Mouse (Mus musculus) testis, adult 10 weeks (tissue): ENCODE results near the gene Pdpk1. TPM values are rescaled to one million over a fixed set of nuclear protein-coding genes. Genes with fewer than 3 reads are reported as not detected.

ENCODE experiments used
- polyA plus RNA-seq: library from polyadenylated mRNA; stranded (reverse); fragments of 350-450 nt; fragmentation: Illumina TruSeq; extraction: RNeasy Lipid Tissue Mini Kit (QIAGEN cat#74804); gene quantifications from one replicate; pipeline ENCODE4 v1.2.3, GENCODE M21; 2014; ENCODE audit warnings: low read depth, low replicate concordance

Pdpk1 gene
- polyA plus RNA-seq: 282 TPM

DNA sequence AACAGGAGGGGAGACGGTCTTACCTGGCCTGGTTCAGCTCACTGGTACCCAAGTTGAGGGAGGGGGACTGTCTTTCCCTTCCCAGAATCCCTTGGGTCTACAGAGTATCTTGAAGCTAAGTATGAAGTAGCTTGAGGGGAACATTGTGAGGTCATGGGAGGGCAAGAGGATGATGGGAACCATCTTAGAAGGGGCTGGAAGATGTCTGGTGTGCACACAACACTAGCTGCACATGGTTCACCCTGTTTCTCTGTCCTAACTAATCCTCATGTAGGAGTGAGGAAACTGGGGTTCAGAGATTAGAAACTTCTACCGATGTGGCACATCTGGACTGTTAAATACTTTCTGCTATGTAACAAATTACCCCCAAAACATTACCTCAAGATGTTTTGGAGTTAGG, at the start of gene Pdpk1:
TSS of gene Pdpk1 (minus strand) at position 101 of the 400 bp plus-strand sequence.

DNA sequence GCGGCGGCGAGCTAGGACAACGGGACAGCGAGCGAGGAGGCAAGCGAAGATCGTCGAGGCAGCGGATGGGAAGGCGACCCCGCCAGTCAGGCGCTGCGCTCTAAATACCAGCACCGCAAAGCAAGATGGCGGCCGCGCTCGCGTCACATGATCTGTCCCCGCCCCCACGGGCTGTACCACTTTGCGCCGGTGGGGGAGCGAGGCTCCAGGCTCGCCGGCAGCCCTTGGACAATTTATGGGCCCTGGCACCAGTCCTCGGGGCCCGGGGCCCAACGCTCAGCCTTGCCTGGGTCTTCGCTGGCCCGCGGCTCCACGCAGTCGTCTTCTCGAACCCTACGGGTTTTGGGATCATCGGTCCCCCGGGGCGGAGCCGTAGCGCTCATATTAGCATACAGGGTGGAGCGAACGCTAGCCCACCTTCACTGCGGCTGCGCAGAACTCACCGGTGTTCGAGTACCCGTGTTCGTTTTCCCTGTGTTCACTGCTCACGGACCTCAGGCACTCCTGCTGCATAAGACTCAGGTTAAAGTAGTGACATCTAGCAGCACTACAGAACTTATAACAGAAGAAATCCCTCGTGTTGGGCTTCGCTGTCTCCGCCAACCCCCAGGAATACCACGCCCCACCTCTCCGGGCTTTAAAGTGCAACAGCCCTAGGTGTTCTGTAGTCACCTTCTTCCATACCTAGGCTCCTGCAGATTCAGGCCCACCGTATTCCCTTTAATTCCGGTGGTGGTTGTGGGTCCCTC, 18.8 kb upstream of the Pdpk1 start, which contains the start of gene Atp6v0c:
TSS of gene Atp6v0c (minus strand) at position 386 of the 749 bp plus-strand sequence.

DNA sequence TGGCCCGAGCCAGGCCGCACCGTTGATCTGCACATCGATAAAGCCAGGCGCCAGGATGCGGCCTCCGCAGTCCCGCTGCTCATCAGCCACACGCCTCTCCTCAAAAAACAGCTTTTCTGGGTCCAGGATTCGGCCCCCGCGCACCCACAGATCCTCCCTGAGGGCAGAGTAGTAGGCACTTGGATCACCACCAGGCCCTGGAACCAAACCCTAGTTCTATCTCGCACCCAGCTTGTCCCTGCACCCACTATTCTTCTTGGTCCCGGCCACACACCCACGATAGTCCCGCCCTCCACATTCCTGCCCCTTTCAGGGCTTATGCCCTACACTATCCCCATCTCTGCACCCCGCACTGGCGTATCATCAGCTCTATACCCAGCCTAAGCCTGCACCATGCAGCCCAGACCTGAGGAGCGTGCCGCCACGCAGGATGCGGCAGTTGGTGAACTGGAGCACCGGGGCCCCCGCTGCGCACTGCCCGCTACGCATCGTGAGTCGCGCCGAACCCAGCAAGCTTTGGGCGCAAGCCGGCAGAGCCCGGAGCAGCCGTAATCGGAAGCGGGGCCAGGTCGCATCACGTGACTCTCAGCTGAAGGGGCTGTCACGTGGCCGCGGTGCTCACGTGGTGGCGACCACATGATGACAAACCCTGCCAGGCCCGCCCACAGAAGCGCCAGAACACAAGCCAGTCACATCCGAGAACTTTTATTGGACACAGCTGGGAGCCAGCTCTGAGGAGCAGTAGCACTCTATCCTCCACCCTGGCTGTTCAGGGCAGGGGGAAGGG, 12.6 kb upstream of the Pdpk1 start, which contains the start of gene Amdhd2:
TSS of gene Amdhd2 (minus strand) at position 591 of the 787 bp plus-strand sequence.

DNA sequence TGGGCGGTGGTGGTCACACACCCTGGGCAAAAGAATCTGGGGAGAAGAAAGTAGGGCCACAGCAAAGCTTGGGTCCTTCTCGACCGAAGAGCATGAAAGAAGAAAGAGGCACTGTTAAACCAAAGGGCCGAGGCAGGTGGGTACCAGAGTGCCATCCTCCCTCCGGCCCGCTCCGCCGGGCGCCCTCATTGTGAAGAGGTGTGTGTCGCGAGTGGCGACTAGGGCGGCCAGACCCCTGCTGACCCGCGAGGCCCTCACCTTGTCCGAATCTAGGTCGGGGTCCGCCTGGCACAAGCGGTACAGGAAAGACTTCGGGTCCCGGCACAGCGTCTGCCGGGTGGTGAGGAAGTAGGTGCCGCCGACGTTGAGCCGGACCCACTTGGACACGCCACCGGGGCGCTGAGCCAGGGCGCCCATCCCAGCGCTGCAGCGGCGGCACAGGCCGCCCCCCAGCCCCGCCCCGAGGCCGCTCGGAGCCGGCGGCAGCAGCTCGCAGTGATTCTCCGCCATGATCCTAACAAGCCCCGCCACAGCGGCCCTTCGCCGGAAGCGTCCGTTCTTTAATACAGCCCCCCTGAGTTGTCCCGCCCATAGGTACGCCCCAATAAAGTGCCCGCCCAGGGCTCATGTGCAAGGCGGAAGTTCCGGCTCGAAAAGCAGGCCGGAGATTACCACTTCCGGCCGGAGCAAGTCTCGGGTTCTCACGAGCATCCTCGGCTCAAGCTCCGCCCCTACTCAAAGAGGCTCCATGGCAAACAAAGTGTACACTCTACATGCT, 77.6 kb downstream of the Pdpk1 start, which contains the start of gene Kctd5:
TSS of gene Kctd5 (minus strand) at position 567 of the 778 bp plus-strand sequence.

DNA sequence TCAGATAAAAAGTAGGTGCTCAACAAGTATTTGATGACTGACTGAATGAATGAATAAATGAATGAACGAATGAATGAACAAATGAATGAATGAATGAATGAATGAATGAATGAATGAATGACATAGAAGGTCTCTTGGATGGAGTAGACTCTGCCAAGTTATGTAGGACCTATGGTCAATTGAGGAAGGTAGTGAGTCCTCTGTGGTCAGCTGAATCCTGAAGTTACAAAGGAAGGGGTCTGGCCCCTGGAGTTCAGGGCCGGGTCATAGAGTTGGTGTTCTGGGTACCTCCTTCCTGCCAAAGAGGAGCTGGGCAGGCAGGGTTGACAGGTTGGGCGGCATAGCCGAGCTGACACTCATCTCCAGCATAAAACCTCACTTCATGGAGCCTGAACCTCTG, 112.9 kb downstream of the Pdpk1 start, which contains the start of gene Prss27:
TSS of gene Prss27 (plus strand) at position 301 of the 400 bp plus-strand sequence.

Other genes starting within 250 kb of the Pdpk1 start
- not detected for gene Dcpp3, start 233.5 kb downstream of the Pdpk1 start, polyA plus RNA-seq
- not detected for gene Sbp, start 209.3 kb downstream of the Pdpk1 start, polyA plus RNA-seq
- gene Sbpl, start 195.7 kb downstream of the Pdpk1 start, polyA plus RNA-seq: not detected
- not detected for gene Prss30, start 170.4 kb downstream of the Pdpk1 start, polyA plus RNA-seq
- gene Prss22, start 152.8 kb downstream of the Pdpk1 start, polyA plus RNA-seq: not detected
- gene Prss27, start 112.8 kb downstream of the Pdpk1 start, polyA plus RNA-seq: not detected
- gene Kctd5, start 77.4 kb downstream of the Pdpk1 start, polyA plus RNA-seq: 19.6 TPM
- 1.1 TPM for gene Amdhd2, start 12.8 kb upstream of the Pdpk1 start, polyA plus RNA-seq
- 19.8 TPM for gene Atp6v0c, start 18.8 kb upstream of the Pdpk1 start, polyA plus RNA-seq
- gene Tbc1d24, start 54.6 kb upstream of the Pdpk1 start, polyA plus RNA-seq: 3.0 TPM
- gene Ntn3, start 58.6 kb upstream of the Pdpk1 start, polyA plus RNA-seq: 0.06 TPM
- gene Tedc2, start 69.9 kb upstream of the Pdpk1 start, polyA plus RNA-seq: 1.2 TPM
- 5.3 TPM for gene Ccnf, start 100.6 kb upstream of the Pdpk1 start, polyA plus RNA-seq
- 47.2 TPM for gene Abca17, start 200.1 kb upstream of the Pdpk1 start, polyA plus RNA-seq
- 0.95 TPM for gene Abca3, start 201.0 kb upstream of the Pdpk1 start, polyA plus RNA-seq